ENCODE assay signal across 29 mouse cellular contexts in the genomic region with DNA sequence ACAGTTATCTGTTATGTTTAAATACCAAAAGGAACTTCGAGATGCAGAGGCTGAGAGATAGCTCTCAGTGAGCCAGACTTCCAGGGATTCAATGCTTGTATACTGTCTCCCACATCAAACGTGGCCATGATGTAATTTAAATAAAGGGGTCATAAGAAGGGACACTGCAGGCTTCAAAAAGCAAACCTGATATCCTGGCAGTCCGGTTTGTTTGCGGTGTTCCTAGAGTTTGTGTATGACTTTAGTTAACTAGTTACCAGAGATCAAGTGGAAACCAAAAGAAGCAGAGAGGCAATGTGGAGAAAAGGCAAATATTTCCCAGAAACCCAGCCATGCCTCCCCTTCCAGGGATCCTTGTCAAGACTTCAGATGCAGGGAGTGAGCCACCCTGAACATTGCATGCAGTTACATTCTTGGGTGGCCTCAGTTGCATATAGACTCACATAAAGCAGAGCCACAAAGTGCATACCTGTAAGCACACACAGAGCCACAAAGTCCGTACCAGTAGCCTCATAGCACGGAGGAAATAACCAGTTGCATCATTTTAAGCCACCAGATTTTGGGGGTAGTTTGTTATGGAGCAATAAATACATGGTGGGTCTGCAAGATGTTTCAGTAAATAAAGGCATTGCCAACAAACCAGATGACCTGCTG. TPM values are rescaled to one million over a fixed set of nuclear protein-coding genes. Genes with fewer than 3 reads are reported as not detected.
A peak's percentile ranks its signal among the peaks of the same experiment; 100 is the strongest.
DNase-seq lines count a peak whose midpoint lies in the region; ATAC-seq and TF ChIP-seq lines count a peak whose summit lies in the region.
"Had no signal": no experiment of that assay in that cellular context is flagged by ENCODE, and none has a peak within 500 bp of the region (broad histone marks: within the 10 kb centered on the region; RNA-seq: fewer than 3 reads in every experiment).

No protein-coding gene starts in this region.

- no peaks in the 10 kb centered on the region for H3K27me3 ChIP-seq in liver, adult 2 months (ENCODE audit: control insufficient read depth, insufficient read depth, low read length)
- H3K27me3 ChIP-seq in liver, embryonic 14.5 days (ENCODE audit: control insufficient read depth, insufficient read depth, low read length) = no peaks in the 10 kb centered on the region
- no peaks in the 10 kb centered on the region for H3K27me3 ChIP-seq in liver, postnatal 0 days (ENCODE audit: insufficient read depth, low read length)
- H3K27me3 ChIP-seq in kidney, embryonic 16.5 days (ENCODE audit: insufficient read depth, low read length) = no peaks in the 10 kb centered on the region
- H3K27me3 ChIP-seq: forebrain, embryonic 13.5 days; hindbrain, embryonic 12.5 days; hindbrain, embryonic 15.5 days; Patski had no signal

- no peak overlapping the region for H3K27ac ChIP-seq in liver, adult 2 months (replicated peaks; ENCODE audit: insufficient read depth, low read depth, low read length)
- H3K27ac ChIP-seq in liver, embryonic 14.5 days = no peak overlapping the region
- peak overlapping the region; percentile 78 for H3K27ac ChIP-seq in liver, postnatal 0 days (ENCODE audit: low read depth)
- no peak overlapping the region for H3K27ac ChIP-seq in kidney, embryonic 16.5 days (ENCODE audit: low read length)
- H3K27ac ChIP-seq: forebrain, embryonic 10.5 days; forebrain, embryonic 13.5 days; hindbrain, embryonic 12.5 days; hindbrain, embryonic 15.5 days had no signal

- H3K9me3 ChIP-seq in liver, embryonic 14.5 days (ENCODE audit: control insufficient read depth, low read length) = no peaks in the 10 kb centered on the region
- peaks cover 3% of the 10 kb centered on the region; the same call in 1 of the 2 replicates for H3K9me3 ChIP-seq in liver, postnatal 0 days (ENCODE audit: low read length)
- peaks cover 4% of the 10 kb centered on the region; the same call in 1 of the 2 replicates for H3K9me3 ChIP-seq in kidney, embryonic 16.5 days (ENCODE audit: low read length)
- H3K9me3 ChIP-seq: forebrain, embryonic 10.5 days; hindbrain, embryonic 15.5 days had no signal

- intact Hi-C loops in gastrocnemius, postnatal 14 days (cut with DNase I; ENCODE audit: low total_unique reads) = no loop called here

- WGBS in liver, adult 2 months = 24% methylated on average over 6 of the region's 6 CpGs
- 56% methylated on average over 6 of the region's 6 CpGs for WGBS in liver, embryonic 14.5 days (ENCODE audit: insufficient replicate concordance)
- WGBS in liver, postnatal 0 days (ENCODE audit: insufficient replicate concordance) = 46% methylated on average over 6 of the region's 6 CpGs
- WGBS in kidney, embryonic 16.5 days = 70% methylated on average over 6 of the region's 6 CpGs

- TF ChIP-seq CTCF in liver, adult 2 months (IDR thresholded peaks at IDR 0.05; ENCODE audit: low read depth, low read length) = no peak
- TF ChIP-seq CTCF in liver, embryonic 14.5 days (IDR thresholded peaks at IDR 0.05; ENCODE audit: low read depth) = no peak
- no peak for TF ChIP-seq CTCF in liver, postnatal 0 days (IDR thresholded peaks at IDR 0.05; ENCODE audit: low read depth)

- no peak overlapping the region for H3K4me2 ChIP-seq in liver, embryonic 14.5 days (ENCODE audit: low read depth)
- H3K4me2 ChIP-seq in liver, postnatal 0 days (ENCODE audit: low read depth, low read length) = no peak overlapping the region
- no peak overlapping the region for H3K4me2 ChIP-seq in kidney, embryonic 16.5 days (replicated peaks; ENCODE audit: low read depth, low read length)
- H3K4me2 ChIP-seq: heart, embryonic 11.5 days; hindbrain, embryonic 15.5 days had no signal

- peak; percentile 29; the same call in 1 of the 2 replicates for ATAC-seq in liver, embryonic 14.5 days (ENCODE audit: insufficient read depth)
- peak; percentile 65 for ATAC-seq in liver, postnatal 0 days
- ATAC-seq in kidney, embryonic 16.5 days (ENCODE audit: low FRiP score, low TSS enrichment) = no peak
- ATAC-seq: forebrain, embryonic 13.5 days; forebrain, embryonic 16.5 days; Patski had no signal

- DNase-seq in liver, adult 2 months (ENCODE audit: extremely low read depth, low read depth, low spot score) = peak; percentile 51
- no peak for DNase-seq in liver
- DNase-seq in liver, embryonic 14.5 days (ENCODE audit: low read depth in 3 of 3, low spot score in 3 of 3) = no peak
- no peak for DNase-seq in liver, postnatal 0 days
- no peak for DNase-seq in gastrocnemius, postnatal 14 days
- DNase-seq: adrenal gland, postnatal 10 days; adrenal gland, postnatal 36 days; B cell, adult 2 months; cerebellum, adult 18-20 months; cerebellum, postnatal 14 days; gastrocnemius, postnatal 10 days had no signal

- H3K9ac ChIP-seq in liver, adult 2 months (ENCODE audit: low read depth, low read length) = no peak overlapping the region
- no peak overlapping the region for H3K9ac ChIP-seq in liver, embryonic 14.5 days (replicated peaks)
- no peak overlapping the region for H3K9ac ChIP-seq in liver, postnatal 0 days (replicated peaks)
- no peak overlapping the region for H3K9ac ChIP-seq in kidney, embryonic 16.5 days (replicated peaks; ENCODE audit: low read length)
- H3K9ac ChIP-seq: forebrain, embryonic 13.5 days; hindbrain, embryonic 12.5 days; hindbrain, embryonic 15.5 days had no signal

- TF ChIP-seq POLR2A in liver, adult 2 months (IDR thresholded peaks at IDR 0.05; ENCODE audit: extremely low read depth, insufficient read depth, low read length) = no peak

- H3K4me3 ChIP-seq in liver, adult 2 months (ENCODE audit: insufficient read depth, low read depth, low read length) = no peak overlapping the region
- H3K4me3 ChIP-seq in liver, embryonic 14.5 days (ENCODE audit: insufficient read depth in 1 of 2, low read depth in 2 of 2, low read length in 2 of 2) = no peak overlapping the region
- no peak overlapping the region for H3K4me3 ChIP-seq in liver, postnatal 0 days (ENCODE audit: low read depth, low read length)
- no peak overlapping the region for H3K4me3 ChIP-seq in kidney, embryonic 16.5 days (ENCODE audit: low read length)
- H3K4me3 ChIP-seq: forebrain, embryonic 10.5 days; forebrain, embryonic 13.5 days; hindbrain, embryonic 12.5 days; hindbrain, embryonic 15.5 days had no signal

- no peaks in the 10 kb centered on the region for H3K36me3 ChIP-seq in liver, adult 2 months (ENCODE audit: control insufficient read depth, insufficient read depth, low read length)
- no peaks in the 10 kb centered on the region for H3K36me3 ChIP-seq in liver, embryonic 14.5 days (replicated peaks; ENCODE audit: control insufficient read depth, insufficient read depth, low read depth)
- H3K36me3 ChIP-seq in liver, postnatal 0 days (replicated peaks; ENCODE audit: insufficient read depth, low read length) = peaks cover 4% of the 10 kb centered on the region
- H3K36me3 ChIP-seq in kidney, embryonic 16.5 days (ENCODE audit: insufficient read depth, low read length) = peaks cover 22% of the 10 kb centered on the region
- H3K36me3 ChIP-seq: G1E had no signal

- H3K79me2 ChIP-seq in liver, adult 2 months (ENCODE audit: control insufficient read depth, insufficient read depth, low read length) = no peaks in the 10 kb centered on the region

- H3K4me1 ChIP-seq in liver, adult 2 months (ENCODE audit: control insufficient read depth, insufficient read depth, low read length) = peaks cover 5% of the 10 kb centered on the region
- H3K4me1 ChIP-seq in liver, embryonic 14.5 days (replicated peaks; ENCODE audit: control insufficient read depth in 2 of 2, insufficient read depth in 2 of 2, low read length in 1 of 2) = 0 out of 4 replicates have a peak, but pooled peaks cover 0 to 2% of the 10 kb centered on the region in 2 experiments
- peaks cover 6% of the 10 kb centered on the region for H3K4me1 ChIP-seq in liver, postnatal 0 days (ENCODE audit: insufficient read depth)
- H3K4me1 ChIP-seq in kidney, embryonic 16.5 days (ENCODE audit: insufficient read depth, low read length) = peaks cover 8% of the 10 kb centered on the region

- TF ChIP-seq EP300 in liver, embryonic 14.5 days (IDR thresholded peaks at IDR 0.05; ENCODE audit: low read depth) = no peak
- no peak for TF ChIP-seq EP300 in liver, postnatal 0 days (IDR thresholded peaks at IDR 0.05; ENCODE audit: low read depth)

RNA-seq across cellular contexts. Expression of a gene that starts 1.4 kb away (rescaled TPM):
- total RNA-seq in liver, adult 2 months (2014; rRNA removed) = 0.65 and 0.74 TPM in 2 replicates
- 0.46 and 0.50 TPM in 2 replicates for polyA plus RNA-seq in liver, adult 2 months (2012; rRNA removed)
- polyA plus RNA-seq in liver, embryonic 14.5 days (2012; rRNA removed) = 0.66 and 0.73 TPM in 2 replicates
- polyA plus RNA-seq in liver, embryonic 14.5 days (2014; fragmentation: Nextera tagmentation; extraction: Ambion mirVana) = 0.89 and 1.1 TPM in 2 replicates
- polyA plus RNA-seq in liver, postnatal 0 days (2015; fragmentation: Nextera tagmentation; extraction: Ambion mirVana) = 1.2 and 1.5 TPM in 2 replicates
- 8.7 and 8.9 TPM in 2 replicates for polyA plus RNA-seq in kidney, embryonic 16.5 days (2015; fragmentation: Nextera tagmentation; extraction: Ambion mirVana)
- 1 to 10 TPM; 2.2 to 2.3 TPM for total RNA-seq in gastrocnemius, postnatal 14 days (2021)
- total RNA-seq: CH12.LX; hematopoietic stem cell, adult 5-6 weeks had no signal
- polyA plus RNA-seq: G1E had no signal

RNA-seq across cellular contexts. Expression of a gene that starts 10.8 kb away (rescaled TPM):
- total RNA-seq in liver, adult 2 months (2014; rRNA removed) = 0.07 and 0.28 TPM in 2 replicates
- polyA plus RNA-seq in liver, adult 2 months (2012; rRNA removed) = 0.81 and 0.83 TPM in 2 replicates
- polyA plus RNA-seq in liver, embryonic 14.5 days (2012; rRNA removed) = 0.86 and 1.4 TPM in 2 replicates
- 2.1 and 2.7 TPM in 2 replicates for polyA plus RNA-seq in liver, embryonic 14.5 days (2014; fragmentation: Nextera tagmentation; extraction: Ambion mirVana)
- polyA plus RNA-seq in liver, postnatal 0 days (2015; fragmentation: Nextera tagmentation; extraction: Ambion mirVana) = 8.1 and 13.0 TPM in 2 replicates
- polyA plus RNA-seq in kidney, embryonic 16.5 days (2015; fragmentation: Nextera tagmentation; extraction: Ambion mirVana) = not detected in 2 replicates
- total RNA-seq in gastrocnemius, postnatal 14 days (2021) = under 1 TPM; 0.11 to 0.18 TPM
- total RNA-seq: CH12.LX; heart, adult 8-10 months; hematopoietic stem cell, adult 5-6 weeks had no signal
- polyA plus RNA-seq: forebrain, embryonic 13.5 days; forebrain, embryonic 16.5 days; G1E; heart, embryonic 11.5 days; heart, embryonic 14.5 days; hindbrain, embryonic 15.5 days; Patski had no signal

RNA-seq across cellular contexts. Expression of a gene that starts 20.9 kb away (rescaled TPM):
- total RNA-seq in liver, adult 2 months (2014; rRNA removed) = not detected in 2 replicates
- polyA plus RNA-seq in liver, adult 2 months (2012; rRNA removed) = not detected in 2 replicates
- polyA plus RNA-seq in liver, embryonic 14.5 days (2012; rRNA removed) = 0.02 and 0.03 TPM in 2 replicates
- polyA plus RNA-seq in liver, embryonic 14.5 days (2014; fragmentation: Nextera tagmentation; extraction: Ambion mirVana) = 0.08 and 0.13 TPM in 2 replicates
- polyA plus RNA-seq in liver, postnatal 0 days (2015; fragmentation: Nextera tagmentation; extraction: Ambion mirVana) = not detected in 2 replicates
- polyA plus RNA-seq in kidney, embryonic 16.5 days (2015; fragmentation: Nextera tagmentation; extraction: Ambion mirVana) = 1.1 and 1.3 TPM in 2 replicates
- under 1 TPM in 1 of 2 experiments, not detected in 1; 0.08 TPM for total RNA-seq in gastrocnemius, postnatal 14 days (2021)
- total RNA-seq: adrenal gland, adult 18-20 months; adrenal gland, postnatal 10 days; adrenal gland, postnatal 36 days; CH12.LX; gastrocnemius, adult 18-20 months; heart, adult 8-10 months; heart, postnatal 25 days; hematopoietic stem cell, adult 5-6 weeks had no signal
- polyA plus RNA-seq: G1E; gonadal fat pad, adult 2 months; heart, postnatal 0 days; Patski had no signal
